Mouse (Mus musculus) large intestine, adult 2 months (tissue): ENCODE results near the gene Psen2. TPM values are rescaled to one million over a fixed set of nuclear protein-coding genes. Genes with fewer than 3 reads are reported as not detected.

Experiments
- DNase-seq: peaks from one replicate; pipeline ENCODE4 v3.0.0-alpha.2; 2012; ENCODE audit warnings: low read depth, low spot score
- WGBS: fragments of 180-500 bp; shearing (Covaris S2); methylation state at CpG from one replicate; pipeline ENCODE4 v1.1.7; 2018; 5-methylcytosine and 5-hydroxymethylcytosine counted together
- polyA plus RNA-seq: library from polyadenylated mRNA; depleted of rRNA; stranded (reverse); fragments of >200 nt; gene quantifications from 2 replicates; pipeline ENCODE4 v1.2.3, GENCODE M21; 2012

Psen2 gene
- polyA plus RNA-seq, 1 experiment: 32.6 TPM

DNA sequence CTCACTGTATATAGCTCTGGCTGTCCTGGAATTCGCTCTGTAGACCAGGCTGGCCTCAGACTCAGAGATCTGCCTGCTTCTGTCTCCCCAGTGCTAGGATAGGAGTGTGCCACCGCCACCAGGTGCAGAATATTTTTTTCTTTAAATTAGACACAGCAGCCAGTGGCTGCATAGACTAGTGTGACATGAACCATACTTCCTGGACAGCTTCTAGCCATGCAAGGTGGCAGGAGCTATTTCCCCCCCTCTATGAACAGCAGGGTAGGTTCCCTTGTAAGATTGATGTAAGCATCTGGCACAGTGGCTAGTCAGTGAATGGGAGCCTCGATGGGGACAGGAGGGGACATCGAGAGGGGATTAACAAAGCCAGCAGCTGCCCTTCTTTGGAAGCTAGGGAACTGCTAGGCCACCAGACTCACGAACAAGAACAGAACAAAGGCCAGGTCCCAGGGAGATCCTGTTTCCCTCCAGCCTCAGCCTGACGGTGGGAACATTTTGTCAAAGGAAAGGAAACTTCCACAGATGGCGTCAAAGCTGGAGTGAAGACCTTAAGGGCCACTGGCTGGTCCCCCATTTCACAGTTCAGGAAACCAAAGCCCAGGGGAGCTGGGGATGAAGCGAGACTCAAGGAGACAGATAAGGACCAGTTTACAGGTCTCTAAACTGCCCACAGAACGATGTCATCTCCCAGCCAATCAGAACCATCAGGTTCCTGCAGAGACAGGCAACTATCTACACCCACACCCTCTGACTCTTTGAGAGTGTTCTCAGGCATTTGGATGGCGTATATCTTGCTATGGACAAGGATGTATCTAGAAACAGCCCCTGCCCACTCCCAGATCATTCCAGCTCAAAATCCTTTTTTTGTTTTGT lies 11.8 kb downstream of the Psen2 start:
- 82% methylated on average over 10 of the region's 10 CpGs for WGBS
- DNase-seq: no peak

GRCm38 (mm10) chr1:180250441-180250830 lies 12.8 kb downstream of the Psen2 start:
- WGBS: 82% methylated on average over 8 of the region's 8 CpGs
- DNase-seq: no peak

GRCm38 (mm10) chr1:180249666-180250440 lies 13.4 kb downstream of the Psen2 start:
- DNase-seq: no peak
- WGBS: 59% methylated on average over 20 of the region's 20 CpGs

GRCm38 (mm10) chr1:180248593-180249146 lies 14.6 kb downstream of the Psen2 start:
- 88% methylated on average over 7 of the region's 7 CpGs for WGBS
- no peak for DNase-seq

- no peak for DNase-seq
- WGBS: 87% methylated on average over 7 of the region's 7 CpGs
Measured at GRCm38 (mm10) chr1:180247901-180248300, 15.3 kb downstream of the Psen2 start.

- 78% methylated on average over 13 of the region's 13 CpGs for WGBS
- DNase-seq: no peak
Measured at GRCm38 (mm10) chr1:180245741-180246507, 17.3 kb downstream of the Psen2 start.

- WGBS: 70% methylated on average over 3 of the region's 3 CpGs
- DNase-seq: no peak
Measured at GRCm38 (mm10) chr1:180231729-180232128, 31.5 kb downstream of the Psen2 start.

- no peak for DNase-seq
- WGBS: 46% methylated on average over 2 of the region's 2 CpGs
Measured at GRCm38 (mm10) chr1:180230580-180230979, 32.7 kb downstream of the Psen2 start.

DNA sequence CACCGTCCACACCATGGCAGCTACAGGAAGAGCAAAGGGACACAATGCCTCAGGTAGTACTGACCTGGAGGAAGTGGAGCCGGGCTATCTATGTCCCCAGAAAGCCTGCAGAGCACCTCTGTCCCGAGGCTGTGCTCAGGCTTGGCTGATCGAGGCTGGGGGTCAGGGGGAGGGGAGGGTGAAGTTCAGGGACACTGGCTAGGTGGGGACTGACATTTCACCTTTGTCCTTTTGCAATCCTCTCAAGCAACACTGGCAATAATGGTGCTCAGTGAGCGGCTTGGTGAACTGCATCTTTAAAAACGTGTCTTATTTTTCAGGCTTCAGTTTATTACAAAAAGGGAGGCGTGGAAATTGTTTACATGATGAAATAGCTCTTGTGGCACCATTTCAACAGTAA lies 33.3 kb downstream of the Psen2 start:
- WGBS: 63% methylated on average over 7 of the region's 7 CpGs
- no peak for DNase-seq

DNA sequence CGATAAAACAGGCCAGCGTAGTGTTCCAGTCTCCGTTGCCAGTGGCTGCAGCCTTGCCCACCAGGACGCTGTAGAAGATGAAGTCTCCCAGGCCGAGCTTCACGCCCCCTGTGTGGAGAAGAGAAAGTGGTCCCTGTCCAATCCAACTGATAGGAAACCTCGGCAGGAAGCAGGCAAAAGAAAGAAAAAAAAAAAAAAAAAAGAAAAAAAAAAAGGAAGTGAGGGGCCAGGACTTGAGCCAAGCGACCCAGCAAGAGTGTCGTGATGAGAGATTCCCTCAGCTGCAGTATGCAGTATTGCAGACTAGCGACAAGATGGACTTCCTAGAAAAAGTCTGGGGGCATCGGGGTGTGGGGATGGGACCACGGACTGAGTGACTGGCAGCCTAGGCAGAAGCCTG lies 34.4 kb downstream of the Psen2 start:
- 90% methylated on average over 12 of the region's 12 CpGs for WGBS
- no peak for DNase-seq

DNA sequence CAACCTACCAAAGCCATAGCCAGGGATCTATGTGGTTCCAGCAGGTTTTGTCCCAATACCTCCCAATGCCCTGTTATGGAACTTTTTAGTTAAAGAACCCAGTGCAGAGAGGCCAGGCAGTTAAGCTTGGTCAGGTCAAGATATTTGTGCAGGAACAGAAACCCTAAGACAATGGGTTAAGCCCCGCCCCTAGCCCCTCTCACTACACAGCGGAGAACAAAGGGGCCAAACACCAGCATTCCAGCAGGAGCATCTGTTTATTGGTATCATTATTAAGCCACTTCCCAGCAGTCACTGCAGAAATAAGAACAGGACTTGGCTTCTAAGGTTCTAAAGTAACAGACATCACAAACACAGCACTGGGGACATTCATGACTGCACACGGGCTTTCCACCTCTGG lies 36.5 kb downstream of the Psen2 start:
- DNase-seq: no peak
- 93% methylated on average over 3 of the region's 3 CpGs for WGBS

GRCm38 (mm10) chr1:180226221-180226713 lies 37.0 kb downstream of the Psen2 start:
- no peak for DNase-seq
- WGBS: 8% methylated on average over 12 of the region's 12 CpGs

GRCm38 (mm10) chr1:180225500-180226220 lies 37.6 kb downstream of the Psen2 start:
- WGBS: 9% methylated on average over 21 of the region's 21 CpGs
- peak; percentile 69 for DNase-seq

DNA sequence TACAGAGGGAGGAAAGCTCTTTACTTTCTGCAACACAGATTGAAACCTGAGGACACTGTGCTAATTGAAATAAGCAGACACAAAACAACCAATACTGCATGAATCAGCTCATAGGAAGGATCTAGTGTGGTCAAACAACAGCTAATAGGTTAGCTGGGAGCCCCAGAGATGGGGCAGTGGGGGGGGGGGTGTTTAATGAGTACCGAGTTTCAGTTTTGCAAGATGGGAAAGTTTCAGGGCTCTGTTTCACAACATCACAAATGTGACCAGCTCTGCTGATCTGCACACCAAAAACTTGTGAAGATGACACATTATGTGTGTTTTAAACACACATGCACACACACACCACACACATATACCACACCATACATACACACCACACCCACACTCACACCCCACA lies 41.2 kb downstream of the Psen2 start:
- 82% methylated on average over 1 of the region's 1 CpGs for WGBS
- DNase-seq: no peak

GRCm38 (mm10) chr1:180220791-180221542 lies 42.3 kb downstream of the Psen2 start:
- WGBS: 93% methylated on average over 19 of the region's 19 CpGs
- DNase-seq: no peak

- DNase-seq: no peak
- 55% methylated on average over 5 of the region's 5 CpGs for WGBS
Measured at GRCm38 (mm10) chr1:180216541-180217276, 46.5 kb downstream of the Psen2 start.

- WGBS: 17% methylated on average over 4 of the region's 4 CpGs
- no peak for DNase-seq
Measured at GRCm38 (mm10) chr1:180215044-180215443, 48.2 kb downstream of the Psen2 start.

DNA sequence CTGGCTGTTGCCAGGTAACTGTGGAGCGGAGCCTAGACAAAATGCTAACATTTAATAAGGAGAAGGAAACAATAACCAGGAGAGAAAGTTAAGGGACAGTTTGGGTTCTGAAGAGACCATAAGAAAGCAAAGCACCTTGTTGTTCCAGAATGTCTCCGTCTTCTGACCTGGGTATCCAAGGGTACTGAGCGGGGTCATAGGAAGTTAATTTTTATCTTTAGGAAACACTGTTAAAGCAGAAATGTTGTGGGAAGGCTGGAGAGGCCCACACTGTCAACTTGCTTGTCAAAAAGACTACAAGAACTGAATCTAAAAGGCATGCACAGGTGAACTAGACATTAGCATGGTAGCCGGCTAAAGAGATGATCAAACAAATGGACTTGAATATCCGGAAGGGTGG lies 50.3 kb downstream of the Psen2 start:
- no peak for DNase-seq
- 87% methylated on average over 5 of the region's 5 CpGs for WGBS
